Mouse (Mus musculus) adipocyte (in vitro differentiated cells): Measurements from ENCODE around the gene Gm15319.
"Not testable (repeated sequence)": the region's sequence is repeated elsewhere in the genome, so short reads cannot be mapped to it uniquely, and the experiment has no call there.

Source experiments
- DNase-seq: peaks from one replicate; pipeline ENCODE4 v3.0.0-alpha.2; 2016; ENCODE audit warnings: low spot score

Gene Gm15319

GRCm38 (mm10) chr8:20296803-20297702, 66.0 kb downstream of the Gm15319 start:
- peak; percentile 79 for DNase-seq

- not testable (repeated sequence) for DNase-seq
Observed at GRCm38 (mm10) chr8:20295881-20296280, 67.1 kb downstream of the Gm15319 start.

- DNase-seq: not testable (repeated sequence)
Observed at GRCm38 (mm10) chr8:20294826-20295225, 68.2 kb downstream of the Gm15319 start.

- DNase-seq: not testable (repeated sequence)
Observed at GRCm38 (mm10) chr8:20293966-20294365, 69.0 kb downstream of the Gm15319 start.

GRCm38 (mm10) chr8:20290015-20290414, 73.0 kb downstream of the Gm15319 start:
- not testable (repeated sequence) for DNase-seq

- not testable (repeated sequence) for DNase-seq
Observed at GRCm38 (mm10) chr8:20288878-20289277, 74.1 kb downstream of the Gm15319 start.

GRCm38 (mm10) chr8:20287706-20288105, 75.3 kb downstream of the Gm15319 start:
- not testable (repeated sequence) for DNase-seq
